33 mouse cellular contexts compared by ENCODE assay signal in genomic region chr1:130841621-130842020, GRCm38 (mm10). TPM values are rescaled to one million over a fixed set of nuclear protein-coding genes. Genes with fewer than 3 reads are reported as not detected.
DNase-seq lines count a peak whose midpoint lies in the region; ATAC-seq and TF ChIP-seq lines count a peak whose summit lies in the region.
"Had no signal": no experiment of that assay in that cellular context is flagged by ENCODE, and none has a peak within 500 bp of the region (broad histone marks: within the 10 kb centered on the region; RNA-seq: fewer than 3 reads in every experiment).

No protein-coding gene starts in this region.

- WGBS in intestine, embryonic 15.5 days = 71% methylated on average over 7 of the region's 7 CpGs
- WGBS in intestine, postnatal 0 days = 77% methylated on average over 7 of the region's 7 CpGs
- WGBS in liver, adult 2 months = 56% methylated on average over 7 of the region's 7 CpGs
- WGBS in liver, embryonic 11.5 days = 85% methylated on average over 7 of the region's 7 CpGs
- WGBS in intestine, embryonic 16.5 days = 67% methylated on average over 7 of the region's 7 CpGs
- WGBS in small intestine, adult 2 months = 46% methylated on average over 7 of the region's 7 CpGs

- H3K9me3 ChIP-seq in intestine, embryonic 15.5 days = no peaks in the 10 kb centered on the region
- no peaks in the 10 kb centered on the region for H3K9me3 ChIP-seq in intestine, postnatal 0 days (ENCODE audit: control insufficient read depth)
- no peaks in the 10 kb centered on the region for H3K9me3 ChIP-seq in liver, embryonic 11.5 days (ENCODE audit: control insufficient read depth, low read length)
- no peaks in the 10 kb centered on the region for H3K9me3 ChIP-seq in intestine, embryonic 16.5 days (ENCODE audit: control insufficient read depth, low read length)
- H3K9me3 ChIP-seq: embryonic facial prominence, embryonic 12.5 days; embryonic facial prominence, embryonic 15.5 days; forebrain, embryonic 12.5 days; hindbrain, embryonic 10.5 days; hindbrain, embryonic 13.5 days had no signal

- no peak overlapping the region for H3K4me3 ChIP-seq in intestine, embryonic 15.5 days (replicated peaks)
- H3K4me3 ChIP-seq in intestine, postnatal 0 days (ENCODE audit: low read depth, low read length) = no peak overlapping the region
- H3K4me3 ChIP-seq in liver, adult 2 months (ENCODE audit: insufficient read depth, low read depth, low read length) = no peak overlapping the region
- H3K4me3 ChIP-seq in liver, embryonic 11.5 days (ENCODE audit: low read depth, low read length) = no peak overlapping the region
- H3K4me3 ChIP-seq in intestine, embryonic 16.5 days (ENCODE audit: low read length) = no peak overlapping the region
- H3K4me3 ChIP-seq in small intestine, adult 2 months (ENCODE audit: low read depth, low read length) = no peak overlapping the region
- H3K4me3 ChIP-seq: embryonic facial prominence, embryonic 12.5 days; embryonic facial prominence, embryonic 15.5 days; forebrain, embryonic 12.5 days; hindbrain, embryonic 10.5 days; hindbrain, embryonic 13.5 days had no signal

- H3K4me1 ChIP-seq in intestine, embryonic 15.5 days (replicated peaks) = 0 out of 2 replicates have a peak, but pooled peaks cover 3% of the 10 kb centered on the region
- H3K4me1 ChIP-seq in intestine, postnatal 0 days (replicated peaks; ENCODE audit: control insufficient read depth, insufficient read depth, low read length) = no peaks in the 10 kb centered on the region; the same call in 1 of the 2 replicates
- H3K4me1 ChIP-seq in liver, adult 2 months (ENCODE audit: control insufficient read depth, insufficient read depth, low read length) = peaks cover 18% of the 10 kb centered on the region
- H3K4me1 ChIP-seq in liver, embryonic 11.5 days (replicated peaks; ENCODE audit: control insufficient read depth, insufficient read depth, low read length) = no peaks in the 10 kb centered on the region
- H3K4me1 ChIP-seq in intestine, embryonic 16.5 days (ENCODE audit: control insufficient read depth, insufficient read depth, low read length) = peaks cover 11% of the 10 kb centered on the region
- peaks cover 24% of the 10 kb centered on the region for H3K4me1 ChIP-seq in small intestine, adult 2 months (ENCODE audit: control insufficient read depth, insufficient read depth, insufficient read length, low read length)
- H3K4me1 ChIP-seq: embryonic facial prominence, embryonic 12.5 days; embryonic facial prominence, embryonic 15.5 days; forebrain, embryonic 12.5 days; hindbrain, embryonic 10.5 days; hindbrain, embryonic 13.5 days had no signal

- no peaks in the 10 kb centered on the region for H3K79me2 ChIP-seq in liver, adult 2 months (ENCODE audit: control insufficient read depth, insufficient read depth, low read length)

- H3K27ac ChIP-seq in intestine, embryonic 15.5 days = peak overlapping the region; percentile 6; the same call in 1 of the 2 replicates
- no peak overlapping the region for H3K27ac ChIP-seq in intestine, postnatal 0 days (ENCODE audit: low read depth, low read length)
- peak overlapping the region; percentile 85 for H3K27ac ChIP-seq in liver, adult 2 months (replicated peaks; ENCODE audit: insufficient read depth, low read depth, low read length)
- no peak overlapping the region for H3K27ac ChIP-seq in liver, embryonic 11.5 days (ENCODE audit: low read depth, low read length)
- H3K27ac ChIP-seq in intestine, embryonic 16.5 days (ENCODE audit: low read length) = peak overlapping the region; percentile 60
- 0 out of 2 replicates have a peak overlapping the region, but pooled peaks have one; percentile 31 for H3K27ac ChIP-seq in small intestine, adult 2 months (ENCODE audit: insufficient read depth, low read depth, low read length)
- H3K27ac ChIP-seq: embryonic facial prominence, embryonic 12.5 days; embryonic facial prominence, embryonic 15.5 days; forebrain, embryonic 12.5 days; hindbrain, embryonic 10.5 days; hindbrain, embryonic 13.5 days had no signal

- H3K9ac ChIP-seq in intestine, embryonic 15.5 days = no peak overlapping the region
- no peak overlapping the region for H3K9ac ChIP-seq in intestine, postnatal 0 days (ENCODE audit: low read depth, low read length)
- no peak overlapping the region for H3K9ac ChIP-seq in liver, adult 2 months (ENCODE audit: low read depth, low read length)
- no peak overlapping the region for H3K9ac ChIP-seq in liver, embryonic 11.5 days (ENCODE audit: low read depth, low read length)
- H3K9ac ChIP-seq in intestine, embryonic 16.5 days (ENCODE audit: low read depth, low read length) = no peak overlapping the region
- H3K9ac ChIP-seq: embryonic facial prominence, embryonic 12.5 days; embryonic facial prominence, embryonic 15.5 days; forebrain, embryonic 12.5 days; hindbrain, embryonic 13.5 days had no signal

- no peaks in the 10 kb centered on the region for H3K27me3 ChIP-seq in intestine, embryonic 15.5 days (replicated peaks)
- H3K27me3 ChIP-seq in intestine, postnatal 0 days (replicated peaks; ENCODE audit: control insufficient read depth, insufficient read depth, low read length) = no peaks in the 10 kb centered on the region
- no peaks in the 10 kb centered on the region for H3K27me3 ChIP-seq in liver, adult 2 months (ENCODE audit: control insufficient read depth, insufficient read depth, low read length)
- H3K27me3 ChIP-seq in liver, embryonic 11.5 days (replicated peaks; ENCODE audit: control insufficient read depth, insufficient read depth, low read length) = no peaks in the 10 kb centered on the region
- H3K27me3 ChIP-seq in intestine, embryonic 16.5 days (replicated peaks; ENCODE audit: control insufficient read depth, insufficient read depth, low read length) = no peaks in the 10 kb centered on the region
- no peaks in the 10 kb centered on the region for H3K27me3 ChIP-seq in small intestine, adult 2 months (ENCODE audit: control insufficient read depth, insufficient read depth, low read length)
- H3K27me3 ChIP-seq: embryonic facial prominence, embryonic 12.5 days; embryonic facial prominence, embryonic 15.5 days; forebrain, embryonic 12.5 days; hindbrain, embryonic 13.5 days had no signal

- no peak for TF ChIP-seq CTCF in intestine, postnatal 0 days (IDR thresholded peaks at IDR 0.05; ENCODE audit: low read depth)
- no peak for TF ChIP-seq CTCF in liver, adult 2 months (IDR thresholded peaks at IDR 0.05; ENCODE audit: low read depth, low read length)
- no peak for TF ChIP-seq CTCF in small intestine, adult 2 months (IDR thresholded peaks at IDR 0.05; ENCODE audit: extremely low read depth, insufficient read length, insufficient replicate concordance, low read depth, low read length)

- TF ChIP-seq POLR2A in liver, adult 2 months (IDR thresholded peaks at IDR 0.05; ENCODE audit: extremely low read depth, insufficient read depth, low read length) = no peak
- TF ChIP-seq POLR2A in small intestine, adult 2 months (IDR thresholded peaks at IDR 0.05; ENCODE audit: low read depth, low read length) = no peak

- no peak for ATAC-seq in intestine, embryonic 15.5 days
- no peak for ATAC-seq in intestine, postnatal 0 days
- ATAC-seq in liver, embryonic 11.5 days (replicated peaks; ENCODE audit: low FRiP score) = no peak
- no peak for ATAC-seq in intestine, embryonic 16.5 days
- ATAC-seq: CD4-positive, CD25-positive, alpha-beta regulatory T cell, adult 4 months; forebrain, embryonic 16.5 days; hindbrain, embryonic 16.5 days had no signal

- DNase-seq in liver, adult 2 months (ENCODE audit: extremely low read depth, low read depth, low spot score) = peak; percentile 51
- DNase-seq in liver, embryonic 11.5 days (ENCODE audit: low spot score) = no peak
- DNase-seq: adrenal gland, adult 2 months; adrenal gland, postnatal 14 days; cerebellum, adult 11 months; cerebellum, adult 2 months; cerebellum, adult 9-11 months; cerebellum, postnatal 25 days; gastrocnemius, postnatal 10 days; gastrocnemius, postnatal 36 days had no signal

- H3K36me3 ChIP-seq in intestine, embryonic 15.5 days = no peaks in the 10 kb centered on the region
- H3K36me3 ChIP-seq in intestine, postnatal 0 days (ENCODE audit: control insufficient read depth, insufficient read depth) = no peaks in the 10 kb centered on the region; the same call in 1 of the 2 replicates
- peaks cover 23% of the 10 kb centered on the region for H3K36me3 ChIP-seq in liver, adult 2 months (ENCODE audit: control insufficient read depth, insufficient read depth, low read length)
- H3K36me3 ChIP-seq in liver, embryonic 11.5 days (ENCODE audit: control insufficient read depth, insufficient read depth, low read length) = no peaks in the 10 kb centered on the region
- no peaks in the 10 kb centered on the region for H3K36me3 ChIP-seq in intestine, embryonic 16.5 days (ENCODE audit: control insufficient read depth, insufficient read depth, low read length)
- H3K36me3 ChIP-seq in small intestine, adult 2 months (ENCODE audit: control insufficient read depth, insufficient read depth, low read length) = peaks cover 88% of the 10 kb centered on the region
- H3K36me3 ChIP-seq: embryonic facial prominence, embryonic 12.5 days; embryonic facial prominence, embryonic 15.5 days; forebrain, embryonic 12.5 days; hindbrain, embryonic 10.5 days; hindbrain, embryonic 13.5 days had no signal

- H3K4me2 ChIP-seq in intestine, embryonic 15.5 days (replicated peaks) = no peak overlapping the region
- H3K4me2 ChIP-seq in intestine, postnatal 0 days (replicated peaks; ENCODE audit: low read depth) = no peak overlapping the region
- no peak overlapping the region for H3K4me2 ChIP-seq in liver, embryonic 11.5 days
- H3K4me2 ChIP-seq in intestine, embryonic 16.5 days (ENCODE audit: low read depth, low read length) = no peak overlapping the region
- H3K4me2 ChIP-seq: embryonic facial prominence, embryonic 12.5 days; embryonic facial prominence, embryonic 15.5 days; forebrain, embryonic 12.5 days; heart, embryonic 11.5 days; hindbrain, embryonic 13.5 days had no signal

RNA-seq across cellular contexts. Expression of gene Pigr, which starts 15.1 kb away (rescaled TPM):
- polyA plus RNA-seq in intestine, embryonic 15.5 days (2015; fragmentation: Nextera tagmentation; extraction: Ambion mirVana) = 0.96 and 2.5 TPM in 2 replicates
- 14.0 and 15.1 TPM in 2 replicates for polyA plus RNA-seq in intestine, postnatal 0 days (2015; fragmentation: Nextera tagmentation; extraction: Ambion mirVana)
- total RNA-seq in liver, adult 2 months (2014; rRNA removed) = 482 and 517 TPM in 2 replicates
- polyA plus RNA-seq in liver, adult 2 months (2012; rRNA removed) = 579 and 633 TPM in 2 replicates
- polyA plus RNA-seq in liver, embryonic 11.5 days (2014; fragmentation: Nextera tagmentation; extraction: Ambion mirVana) = 0.12 and 0.25 TPM in 2 replicates
- 3.9 and 4.9 TPM in 2 replicates for polyA plus RNA-seq in intestine, embryonic 16.5 days (2015; fragmentation: Nextera tagmentation; extraction: Ambion mirVana)
- 747 and 1,110 TPM in 2 replicates for polyA plus RNA-seq in small intestine, adult 2 months (2012; rRNA removed)
- total RNA-seq: common myeloid progenitor, adult 5-6 weeks; gastrocnemius, postnatal 10 days; granulocyte monocyte progenitor cell, adult 5-6 weeks; heart, postnatal 25 days; MEL had no signal
- polyA plus RNA-seq: C2C12; embryonic facial prominence, embryonic 12.5 days; forebrain, embryonic 12.5 days; forebrain, embryonic 16.5 days; heart, embryonic 11.5 days; hindbrain, embryonic 10.5 days; hindbrain, embryonic 13.5 days; hindbrain, embryonic 16.5 days had no signal

RNA-seq across cellular contexts. Expression of gene Fcmr, which starts 23.8 kb away (rescaled TPM):
- polyA plus RNA-seq in intestine, embryonic 15.5 days (2015; fragmentation: Nextera tagmentation; extraction: Ambion mirVana) = 2.8 and 5.7 TPM in 2 replicates
- polyA plus RNA-seq in intestine, postnatal 0 days (2015; fragmentation: Nextera tagmentation; extraction: Ambion mirVana) = 0.52 and 2.0 TPM in 2 replicates
- total RNA-seq in liver, adult 2 months (2014; rRNA removed) = 0.09 and 0.54 TPM in 2 replicates
- 0.81 and 2.6 TPM in 2 replicates for polyA plus RNA-seq in liver, adult 2 months (2012; rRNA removed)
- polyA plus RNA-seq in liver, embryonic 11.5 days (2014; fragmentation: Nextera tagmentation; extraction: Ambion mirVana) = not detected in 2 replicates
- polyA plus RNA-seq in intestine, embryonic 16.5 days (2015; fragmentation: Nextera tagmentation; extraction: Ambion mirVana) = 3.1 and 4.3 TPM in 2 replicates
- 10.4 and 10.7 TPM in 2 replicates for polyA plus RNA-seq in small intestine, adult 2 months (2012; rRNA removed)
- total RNA-seq: common myeloid progenitor, adult 5-6 weeks; gastrocnemius, postnatal 36 days; granulocyte monocyte progenitor cell, adult 5-6 weeks; MEL had no signal
- polyA plus RNA-seq: C2C12; embryonic facial prominence, embryonic 12.5 days; embryonic facial prominence, embryonic 15.5 days; forebrain, embryonic 12.5 days; forebrain, embryonic 16.5 days; hindbrain, embryonic 10.5 days had no signal

RNA-seq across cellular contexts. Expression of gene Fcamr, which starts 40.9 kb away (rescaled TPM):
- 0.18 and 0.21 TPM in 2 replicates for polyA plus RNA-seq in intestine, embryonic 15.5 days (2015; fragmentation: Nextera tagmentation; extraction: Ambion mirVana)
- polyA plus RNA-seq in intestine, postnatal 0 days (2015; fragmentation: Nextera tagmentation; extraction: Ambion mirVana) = 0.17 TPM in 1 of 2 replicates, not detected in the other
- 0.13 and 0.55 TPM in 2 replicates for total RNA-seq in liver, adult 2 months (2014; rRNA removed)
- 0.09 TPM in 1 of 2 replicates, not detected in the other for polyA plus RNA-seq in liver, adult 2 months (2012; rRNA removed)
- not detected in 2 replicates for polyA plus RNA-seq in liver, embryonic 11.5 days (2014; fragmentation: Nextera tagmentation; extraction: Ambion mirVana)
- 0.10 and 0.20 TPM in 2 replicates for polyA plus RNA-seq in intestine, embryonic 16.5 days (2015; fragmentation: Nextera tagmentation; extraction: Ambion mirVana)
- polyA plus RNA-seq in small intestine, adult 2 months (2012; rRNA removed) = 0.74 and 1.6 TPM in 2 replicates
- total RNA-seq: adrenal gland, postnatal 14 days; adrenal gland, postnatal 4 days; common myeloid progenitor, adult 5-6 weeks; gastrocnemius, adult 18-20 months; gastrocnemius, postnatal 10 days; granulocyte monocyte progenitor cell, adult 5-6 weeks; MEL had no signal
- polyA plus RNA-seq: adrenal gland, adult 2 months; C2C12; embryonic facial prominence, embryonic 12.5 days; forebrain, embryonic 12.5 days; forebrain, embryonic 16.5 days; hindbrain, embryonic 10.5 days; hindbrain, embryonic 13.5 days; hindbrain, embryonic 16.5 days had no signal

RNA-seq across cellular contexts. Expression of gene Il24, which starts 45.6 kb away (rescaled TPM):
- polyA plus RNA-seq in intestine, embryonic 15.5 days (2015; fragmentation: Nextera tagmentation; extraction: Ambion mirVana) = not detected in 2 replicates
- not detected in 2 replicates for polyA plus RNA-seq in intestine, postnatal 0 days (2015; fragmentation: Nextera tagmentation; extraction: Ambion mirVana)
- not detected in 2 replicates for total RNA-seq in liver, adult 2 months (2014; rRNA removed)
- not detected in 2 replicates for polyA plus RNA-seq in liver, adult 2 months (2012; rRNA removed)
- not detected in 2 replicates for polyA plus RNA-seq in liver, embryonic 11.5 days (2014; fragmentation: Nextera tagmentation; extraction: Ambion mirVana)
- polyA plus RNA-seq in intestine, embryonic 16.5 days (2015; fragmentation: Nextera tagmentation; extraction: Ambion mirVana) = not detected in 2 replicates
- not detected in 2 replicates for polyA plus RNA-seq in small intestine, adult 2 months (2012; rRNA removed)
- total RNA-seq: adrenal gland, adult 2 months; adrenal gland, postnatal 14 days; adrenal gland, postnatal 4 days; common myeloid progenitor, adult 5-6 weeks; gastrocnemius, adult 18-20 months; gastrocnemius, postnatal 10 days; gastrocnemius, postnatal 36 days; granulocyte monocyte progenitor cell, adult 5-6 weeks; heart, adult 8-10 months; heart, postnatal 25 days; MEL had no signal
- polyA plus RNA-seq: adrenal gland, adult 2 months; C2C12; CD4-positive, CD25-positive, alpha-beta regulatory T cell, adult 4 months; cerebellum, adult 2 months; embryonic facial prominence, embryonic 12.5 days; embryonic facial prominence, embryonic 15.5 days; forebrain, embryonic 12.5 days; forebrain, embryonic 16.5 days; heart, embryonic 11.5 days; heart, embryonic 14.5 days; heart, postnatal 0 days; hindbrain, embryonic 10.5 days; hindbrain, embryonic 13.5 days; hindbrain, embryonic 16.5 days had no signal

Comparison
In these comparisons a context has a peak if more than half of its experiments do, and no peak if none do; other contexts are left out.
1. H3K27ac ChIP-seq: peak in intestine, embryonic 15.5 days (single experiment), liver, adult 2 months (single experiment), intestine, embryonic 16.5 days (single experiment) and small intestine, adult 2 months (single experiment); none in intestine, postnatal 0 days (single experiment) and liver, embryonic 11.5 days (single experiment).
2. RNA of gene Pigr, which starts 15.1 kb away (polyA plus RNA-seq): 747 to 1,110 TPM in small intestine, adult 2 months and 579 to 633 TPM in liver, adult 2 months; 14.0 to 15.1 TPM in intestine, postnatal 0 days, 3.9 to 4.9 TPM in intestine, embryonic 16.5 days, 0.96 to 2.5 TPM in intestine, embryonic 15.5 days and 0.12 to 0.25 TPM in liver, embryonic 11.5 days; every median in the first group is over 10 times any median in the second.